Mouse (Mus musculus) CD4-positive, CD25-positive, alpha-beta regulatory T cell, adult 4 months (primary cell): Measurements from ENCODE around the gene Sowaha. TPM values are rescaled to one million over a fixed set of nuclear protein-coding genes. Genes with fewer than 3 reads are reported as not detected.

Source experiments
- ATAC-seq: one replicate; pipeline ENCODE4 v1.8.0; 2017
- polyA plus RNA-seq, 2 experiments: library from polyadenylated mRNA; unstranded; fragments of 100-300 nt; shearing (Covaris generic); gene quantifications; one replicate each; pipeline ENCODE4 v1.2.1; 2017

Sowaha gene
- polyA plus RNA-seq, 2 experiments from 2014 or later: not detected

GRCm38 (mm10) chr11:53472709-53473108, 7.4 kb downstream of the Sowaha start:
- ATAC-seq: no peak

- peak; percentile 85 for ATAC-seq
These were observed 9.9 kb downstream of the Sowaha start, which contains the start of gene Gm9837 for GRCm38 (mm10) chr11:53469968-53470695. Gm9837 (minus strand) TSS chr11:53470479.

- ATAC-seq: no peak
These were observed 10.6 kb downstream of the Sowaha start for GRCm38 (mm10) chr11:53469294-53469967.

GRCm38 (mm10) chr11:53466231-53466971, 13.7 kb downstream of the Sowaha start:
- ATAC-seq: no peak

- no peak for ATAC-seq
These were observed 16.3 kb downstream of the Sowaha start for GRCm38 (mm10) chr11:53463551-53464424.

- no peak for ATAC-seq
These were observed 18.3 kb downstream of the Sowaha start for GRCm38 (mm10) chr11:53461727-53462126.

- ATAC-seq: no peak
These were observed 19.9 kb downstream of the Sowaha start for GRCm38 (mm10) chr11:53460192-53460591.

- no peak for ATAC-seq
These were observed 21.1 kb downstream of the Sowaha start for GRCm38 (mm10) chr11:53458996-53459395.

GRCm38 (mm10) chr11:53457372-53457954, 22.6 kb downstream of the Sowaha start:
- no peak for ATAC-seq

- no peak for ATAC-seq
These were observed 23.4 kb downstream of the Sowaha start, which contains the start of the genes Gm10447 and Shroom1 for GRCm38 (mm10) chr11:53456474-53457371. Gm10447 (minus strand) TSS chr11:53457110. Shroom1 (plus strand) TSS chr11:53457205.

- ATAC-seq: no peak
These were observed 27.0 kb downstream of the Sowaha start for GRCm38 (mm10) chr11:53453031-53453430.

- ATAC-seq: no peak
These were observed 27.7 kb downstream of the Sowaha start for GRCm38 (mm10) chr11:53452396-53452795.

GRCm38 (mm10) chr11:53451361-53451760, 28.7 kb downstream of the Sowaha start:
- ATAC-seq: no peak

GRCm38 (mm10) chr11:53450070-53450705, 29.9 kb downstream of the Sowaha start:
- ATAC-seq: no peak

GRCm38 (mm10) chr11:53448529-53448928, 31.5 kb downstream of the Sowaha start:
- no peak for ATAC-seq

- no peak for ATAC-seq
These were observed 32.1 kb downstream of the Sowaha start for GRCm38 (mm10) chr11:53447996-53448395.

GRCm38 (mm10) chr11:53446183-53446582, 33.9 kb downstream of the Sowaha start:
- no peak for ATAC-seq

GRCm38 (mm10) chr11:53445562-53445961, 34.5 kb downstream of the Sowaha start:
- no peak for ATAC-seq

- ATAC-seq: peak; percentile 39
These were observed 36.2 kb downstream of the Sowaha start for GRCm38 (mm10) chr11:53443861-53444260.

GRCm38 (mm10) chr11:53441921-53442320, 38.2 kb downstream of the Sowaha start:
- ATAC-seq: peak; percentile 47
